Mouse (Mus musculus) G1E (cell line): ENCODE measurements around the gene Fcrla.

Experiments
- CTCF ChIP-seq: IDR thresholded peaks from 2 replicates; pipeline ENCODE4 v1.5.1; 2012; ENCODE audit warnings: low read depth, low read length, inconsistent platforms, mixed read lengths
- GATA1 ChIP-seq: IDR thresholded peaks from 2 replicates; pipeline ENCODE4 v1.6.1; 2012; ENCODE audit warnings: borderline replicate concordance, low read length, inconsistent platforms, mixed read lengths

DNA sequence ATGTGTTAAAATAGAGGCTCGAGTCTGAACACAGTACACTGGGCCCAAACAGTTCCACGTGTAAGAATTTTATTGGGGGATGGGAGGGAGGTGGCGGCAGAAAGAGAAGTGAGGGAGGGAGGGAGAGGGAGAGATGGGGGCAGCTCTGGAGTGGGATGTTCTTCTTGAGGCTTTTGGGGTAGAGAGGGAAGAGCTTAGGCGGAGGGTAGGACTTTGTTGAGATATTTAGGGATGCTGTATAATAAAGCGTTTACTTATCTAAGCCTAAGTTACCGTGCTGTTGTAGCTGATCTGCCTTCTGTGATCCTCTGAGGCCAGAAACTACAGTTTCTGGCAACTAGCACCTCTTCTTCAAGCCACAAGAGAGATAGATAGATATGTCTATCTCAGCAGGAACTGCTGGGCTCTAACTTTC lies 41.3 kb downstream of the Fcrla start:
- TF ChIP-seq CTCF (no peak), GATA1 (no peak)
